Mouse (Mus musculus): ENCODE results near the gene Kcnk1. TPM values are rescaled to one million over a fixed set of nuclear protein-coding genes. Genes with fewer than 3 reads are reported as not detected.

The Kcnk1 gene
- total RNA-seq (2015; ENCODE audit: low replicate concordance) (not detected in 2 replicates), total RNA-seq (2017; ENCODE audit: low replicate concordance) (not detected in 2 replicates)

DNA sequence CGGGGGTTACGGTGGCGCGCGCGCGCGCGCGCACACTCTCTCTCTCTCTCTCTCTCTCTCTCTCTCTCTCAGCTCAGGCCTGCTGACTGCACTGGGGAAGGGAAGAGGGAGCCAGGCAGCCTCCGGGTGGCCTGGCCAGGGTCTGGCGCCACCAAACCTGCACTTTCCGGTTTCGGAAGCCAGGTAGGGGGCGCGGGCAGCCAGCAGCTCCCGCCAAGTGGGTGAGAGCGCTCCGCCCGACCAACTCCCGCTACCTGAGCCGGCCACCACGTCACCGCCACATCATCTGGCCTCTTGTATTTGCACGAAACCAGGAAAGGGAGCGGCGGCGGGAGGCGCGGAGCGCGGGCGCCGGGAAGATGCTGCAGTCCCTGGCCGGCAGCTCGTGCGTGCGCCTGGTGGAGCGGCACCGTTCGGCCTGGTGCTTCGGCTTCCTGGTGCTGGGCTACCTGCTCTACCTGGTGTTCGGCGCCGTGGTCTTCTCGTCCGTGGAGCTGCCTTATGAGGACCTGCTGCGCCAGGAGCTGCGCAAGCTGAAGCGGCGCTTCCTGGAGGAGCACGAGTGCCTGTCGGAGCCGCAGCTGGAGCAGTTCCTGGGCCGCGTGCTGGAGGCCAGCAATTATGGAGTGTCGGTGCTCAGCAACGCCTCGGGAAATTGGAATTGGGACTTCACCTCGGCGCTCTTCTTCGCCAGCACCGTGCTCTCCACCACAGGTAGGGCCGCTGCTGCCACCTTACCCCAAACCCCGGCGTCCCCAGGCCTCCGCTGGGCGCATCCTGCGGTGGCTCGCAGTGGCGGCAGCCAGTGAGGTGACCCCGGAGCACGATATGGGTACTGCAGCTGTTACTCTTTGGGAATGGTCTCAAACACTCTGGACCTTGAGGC, at the start of gene Kcnk1:
Gene Kcnk1, plus strand, starts transcription at position 70 of the 886 bp plus-strand sequence.
- ATAC-seq (replicated peaks; ENCODE audit: low FRiP score, poor library complexity, severe bottlenecking) = no peak

DNA sequence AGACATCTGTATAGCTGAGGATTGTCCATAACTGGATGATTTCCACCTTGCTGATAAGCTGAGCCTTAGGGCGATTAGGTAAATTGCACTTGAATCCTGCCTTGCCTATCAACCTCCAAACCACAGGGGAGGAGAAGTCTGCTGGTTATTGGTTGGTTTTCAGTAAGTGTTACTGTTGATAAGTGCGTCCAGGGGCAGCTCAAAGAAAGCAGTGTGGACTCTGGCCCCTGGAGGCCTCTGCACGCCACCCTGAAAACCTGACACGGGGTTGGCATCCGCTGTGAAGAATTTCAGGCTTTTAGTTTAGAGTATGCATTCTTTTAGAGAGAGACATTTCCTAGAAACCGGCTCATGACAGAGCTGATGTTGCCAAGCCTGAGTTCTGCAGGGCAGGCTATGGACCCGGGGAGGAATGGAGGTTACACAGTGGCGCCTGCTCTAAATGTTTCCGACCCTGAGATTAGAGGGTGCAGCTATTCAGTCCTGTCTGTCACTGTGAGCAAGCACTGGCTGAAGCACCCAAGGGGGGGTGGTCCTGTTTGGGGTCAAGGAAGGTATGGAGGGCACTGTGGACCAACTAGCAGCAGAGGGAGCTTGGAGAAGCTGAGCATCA, 46.2 kb upstream of the Kcnk1 start:
- ATAC-seq (replicated peaks; ENCODE audit: low FRiP score, poor library complexity, severe bottlenecking) = no peak

DNA sequence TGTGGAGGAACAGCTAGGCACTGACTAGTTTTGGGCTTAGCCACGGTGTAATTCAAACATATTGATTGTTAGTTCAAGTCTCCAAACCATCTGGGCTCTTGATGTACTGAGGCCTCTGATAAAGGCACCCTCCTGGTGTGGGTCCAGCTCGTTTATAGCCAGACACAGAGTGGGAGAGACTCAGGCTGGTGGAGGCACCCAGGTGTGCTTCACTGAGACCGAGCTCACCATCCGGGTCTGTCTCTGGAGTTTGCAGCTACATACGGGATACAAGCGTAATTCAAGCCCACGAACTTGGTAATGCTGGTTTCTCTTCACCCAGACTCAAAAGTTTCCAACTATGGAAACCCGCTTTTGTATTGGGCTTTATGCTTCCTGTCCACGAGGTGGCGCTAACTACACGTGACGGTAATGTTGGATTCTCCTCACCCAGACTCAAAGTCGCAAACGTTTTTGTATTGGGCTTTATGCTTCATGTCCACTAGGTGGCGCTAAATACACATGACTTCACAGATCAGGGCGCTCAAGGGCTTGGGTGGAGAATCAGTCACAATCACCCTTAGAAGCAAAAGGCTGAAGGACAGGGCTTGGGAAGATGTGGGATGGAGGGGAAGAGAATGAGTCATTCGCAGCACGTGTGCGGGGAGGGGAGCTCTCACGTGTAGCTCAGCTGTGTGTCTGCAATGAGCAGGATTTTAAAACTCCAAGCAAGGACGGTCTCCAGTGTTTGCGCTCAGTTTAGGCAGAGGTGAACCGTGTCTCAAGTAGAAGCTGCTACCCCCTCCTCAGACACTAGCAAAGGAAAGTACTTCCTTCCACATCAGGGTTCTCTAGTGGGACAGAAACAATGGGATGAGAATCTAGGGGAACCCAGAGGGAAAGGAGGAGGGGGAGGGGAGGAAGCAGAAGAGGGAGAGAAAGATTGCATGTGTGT, 44.7 kb upstream of the Kcnk1 start:
- ATAC-seq (replicated peaks; ENCODE audit: low FRiP score, poor library complexity, severe bottlenecking) = peak; percentile 55

- no peak for ATAC-seq (replicated peaks; ENCODE audit: low FRiP score, poor library complexity, severe bottlenecking)
Observed at GRCm38 (mm10) chr8:125955671-125956070, 39.3 kb upstream of the Kcnk1 start.

DNA sequence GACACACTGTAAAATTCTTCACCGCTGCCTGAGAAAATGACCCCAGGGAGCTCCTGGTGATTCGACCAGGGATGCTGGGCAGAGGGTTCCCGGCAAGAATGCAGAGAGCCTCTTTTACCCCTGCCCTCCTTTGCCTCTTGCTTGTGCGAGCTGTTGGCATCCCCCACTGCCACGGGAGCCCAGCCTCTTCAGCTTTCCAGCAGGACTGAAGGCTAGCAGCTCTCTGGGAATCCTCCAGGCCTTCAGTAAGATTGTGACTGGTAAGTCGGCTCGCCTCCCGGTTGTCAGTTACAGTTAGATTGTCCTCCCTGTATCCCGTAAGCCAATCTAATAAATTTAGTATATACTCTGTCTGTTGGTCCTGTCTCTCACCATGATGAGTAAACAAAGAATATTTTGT, 38.2 kb upstream of the Kcnk1 start:
- no peak for ATAC-seq (replicated peaks; ENCODE audit: low FRiP score, poor library complexity, severe bottlenecking)

DNA sequence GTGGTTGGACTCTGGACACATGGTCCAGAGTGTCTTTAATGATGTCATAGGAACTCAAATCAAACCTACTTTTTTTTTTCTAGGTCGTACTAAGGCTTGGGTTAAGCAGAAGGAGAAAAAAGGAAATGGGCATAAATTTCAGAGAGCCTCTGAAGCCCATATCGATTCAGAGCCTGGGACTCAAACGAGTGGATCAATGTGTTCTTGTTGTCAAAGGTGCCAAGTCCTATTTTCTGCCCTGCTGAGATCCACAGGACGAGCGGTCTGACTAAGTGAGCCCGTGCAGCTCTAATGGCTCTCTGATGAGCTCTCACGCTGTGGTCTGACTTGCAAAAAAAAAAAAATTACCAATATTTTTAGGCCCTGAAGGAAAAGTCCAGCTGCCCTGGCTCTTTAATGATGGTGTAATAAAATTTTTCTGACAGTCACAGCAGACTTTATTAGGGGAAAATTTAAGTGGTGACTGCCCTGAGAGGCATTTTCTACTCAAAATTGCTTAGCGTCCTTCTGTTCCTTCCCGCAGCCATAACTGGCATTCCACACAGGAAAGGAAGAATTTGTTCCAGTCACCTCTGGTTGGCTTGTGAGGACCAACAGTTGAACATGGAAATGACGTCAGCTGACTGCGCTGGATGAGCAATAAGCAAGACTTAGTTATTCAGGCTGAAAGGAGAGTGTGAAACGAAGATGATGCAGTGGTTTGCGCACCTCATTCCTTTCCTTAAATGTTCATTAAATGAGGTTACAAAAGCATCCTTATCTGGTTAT, 37.6 kb upstream of the Kcnk1 start:
- ATAC-seq (replicated peaks; ENCODE audit: low FRiP score, poor library complexity, severe bottlenecking) = no peak

DNA sequence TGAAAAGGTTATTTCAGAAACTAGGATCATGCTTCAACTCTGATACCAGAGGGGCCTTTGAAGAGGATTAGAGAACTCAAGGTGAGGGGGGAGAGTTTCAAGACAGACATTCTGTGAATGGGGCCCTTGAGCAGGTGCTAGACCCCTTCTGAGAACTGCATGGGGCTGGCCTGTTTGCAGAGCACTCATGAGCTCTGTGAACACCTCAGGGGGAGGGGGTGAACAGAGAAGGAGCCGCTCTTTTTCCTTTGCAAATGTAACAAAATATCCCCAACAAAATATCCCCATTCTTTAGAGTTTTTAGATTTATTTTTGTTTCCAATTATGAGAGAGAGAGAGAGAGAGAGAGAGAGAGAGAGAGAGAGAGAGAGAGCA, 37.0 kb upstream of the Kcnk1 start:
- ATAC-seq (replicated peaks; ENCODE audit: low FRiP score, poor library complexity, severe bottlenecking) = no peak

- no peak for ATAC-seq (replicated peaks; ENCODE audit: low FRiP score, poor library complexity, severe bottlenecking)
Observed at GRCm38 (mm10) chr8:125959363-125959771, 35.6 kb upstream of the Kcnk1 start.

- ATAC-seq (replicated peaks; ENCODE audit: low FRiP score, poor library complexity, severe bottlenecking) = no peak
Observed at GRCm38 (mm10) chr8:125960037-125960436, 34.9 kb upstream of the Kcnk1 start.

DNA sequence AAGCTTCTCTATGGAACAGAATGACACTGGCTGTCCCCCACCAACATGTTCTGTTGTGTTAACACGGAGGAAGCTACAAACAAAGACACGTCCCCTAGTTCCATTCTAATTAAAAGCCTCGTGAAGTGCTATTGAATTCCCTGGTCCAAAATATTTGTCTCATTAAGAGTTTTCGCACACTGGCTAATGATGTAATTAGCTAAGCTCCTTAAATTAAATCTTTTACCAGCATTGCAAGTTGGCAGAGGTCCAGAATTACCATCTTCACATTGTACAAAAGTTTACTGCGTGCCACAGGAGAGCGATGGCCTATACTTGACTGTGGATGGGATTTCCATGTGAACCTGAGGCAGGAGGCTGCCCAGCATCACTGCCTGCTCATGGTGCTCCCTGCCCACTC, 33.2 kb upstream of the Kcnk1 start:
- no peak for ATAC-seq (replicated peaks; ENCODE audit: low FRiP score, poor library complexity, severe bottlenecking)

GRCm38 (mm10) chr8:125963807-125964211, 31.2 kb upstream of the Kcnk1 start:
- ATAC-seq (replicated peaks; ENCODE audit: low FRiP score, poor library complexity, severe bottlenecking) = no peak

GRCm38 (mm10) chr8:125971336-125971735, 23.6 kb upstream of the Kcnk1 start:
- no peak for ATAC-seq (replicated peaks; ENCODE audit: low FRiP score, poor library complexity, severe bottlenecking)

- ATAC-seq (replicated peaks; ENCODE audit: low FRiP score, poor library complexity, severe bottlenecking) = no peak
Observed at GRCm38 (mm10) chr8:125975981-125976380, 19.0 kb upstream of the Kcnk1 start.

- ATAC-seq (replicated peaks; ENCODE audit: low FRiP score, poor library complexity, severe bottlenecking) = no peak
Observed at GRCm38 (mm10) chr8:125980826-125981225, 14.1 kb upstream of the Kcnk1 start.

DNA sequence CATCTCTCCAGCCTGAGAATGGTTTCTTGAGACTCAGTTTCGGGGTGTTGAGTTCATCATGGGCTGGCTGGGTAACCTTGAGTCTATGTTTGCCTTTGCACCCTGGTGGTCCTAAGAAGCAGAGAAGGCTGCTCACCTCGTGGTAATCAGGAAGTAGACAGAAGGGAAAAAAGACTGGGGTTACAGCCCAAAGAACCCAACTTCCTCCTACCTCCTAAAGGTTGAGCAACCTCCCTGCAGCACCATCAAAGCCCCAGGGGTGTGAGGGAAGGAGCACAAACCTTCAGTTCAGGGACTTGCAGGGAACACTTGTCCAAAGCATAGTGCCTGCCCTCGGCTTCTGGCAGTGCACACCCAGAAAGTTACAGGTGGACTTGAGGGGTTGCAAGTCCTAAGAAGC, 11.5 kb upstream of the Kcnk1 start:
- no peak for ATAC-seq (replicated peaks; ENCODE audit: low FRiP score, poor library complexity, severe bottlenecking)

DNA sequence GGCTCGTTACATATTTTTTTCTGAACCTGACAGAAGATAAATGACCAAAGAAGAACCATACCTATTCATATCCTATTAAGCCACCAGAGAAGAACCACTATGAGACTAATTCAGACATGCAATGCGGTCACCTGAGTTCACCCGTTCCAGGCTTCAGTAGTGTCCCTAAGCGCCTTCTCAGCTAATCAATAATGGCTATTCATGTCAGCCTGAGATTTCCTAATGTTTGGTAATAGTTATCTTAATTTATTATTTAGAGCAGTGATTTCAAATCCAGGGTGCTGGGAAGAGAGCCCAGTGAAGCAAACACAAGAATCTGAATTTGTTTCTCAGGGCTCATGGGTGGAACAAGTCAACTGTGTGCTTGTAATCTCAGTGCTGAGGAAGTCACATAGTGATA, 10.8 kb upstream of the Kcnk1 start:
- ATAC-seq (replicated peaks; ENCODE audit: low FRiP score, poor library complexity, severe bottlenecking) = no peak

- ATAC-seq (replicated peaks; ENCODE audit: low FRiP score, poor library complexity, severe bottlenecking) = no peak
Observed at GRCm38 (mm10) chr8:125985364-125985763, 9.6 kb upstream of the Kcnk1 start.

GRCm38 (mm10) chr8:125986999-125987589, 7.9 kb upstream of the Kcnk1 start:
- no peak for ATAC-seq (replicated peaks; ENCODE audit: low FRiP score, poor library complexity, severe bottlenecking)

DNA sequence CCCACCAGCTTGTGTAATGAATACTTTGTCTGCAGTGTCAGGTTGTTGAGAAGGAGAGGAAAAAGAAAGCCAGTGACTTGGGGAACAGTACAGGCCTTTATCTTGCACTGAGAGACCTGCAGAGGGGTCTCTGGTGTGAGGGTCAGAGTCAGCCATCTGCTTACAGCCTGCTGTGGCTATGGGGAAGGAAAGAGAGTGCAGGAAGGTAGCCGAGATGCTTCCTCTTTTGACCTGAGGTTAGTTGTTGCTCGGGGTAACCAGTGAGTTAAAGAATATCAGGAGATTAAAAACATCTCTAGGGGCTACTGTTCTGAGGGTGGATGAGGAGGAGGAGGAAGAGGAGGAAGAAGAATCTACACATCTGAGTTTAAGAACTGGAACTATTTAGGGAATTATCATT, 7.0 kb upstream of the Kcnk1 start:
- no peak for ATAC-seq (replicated peaks; ENCODE audit: low FRiP score, poor library complexity, severe bottlenecking)

Measured in erythroid progenitor cell, adult 5-6 weeks (primary cell).